Mouse (Mus musculus): ENCODE data around the gene Atp11c. TPM values are rescaled to one million over a fixed set of nuclear protein-coding genes. Genes with fewer than 3 reads are reported as not detected.

Gene Atp11c
- polyA plus RNA-seq, 1 experiment from 2014 or later: 5.8 TPM

DNA sequence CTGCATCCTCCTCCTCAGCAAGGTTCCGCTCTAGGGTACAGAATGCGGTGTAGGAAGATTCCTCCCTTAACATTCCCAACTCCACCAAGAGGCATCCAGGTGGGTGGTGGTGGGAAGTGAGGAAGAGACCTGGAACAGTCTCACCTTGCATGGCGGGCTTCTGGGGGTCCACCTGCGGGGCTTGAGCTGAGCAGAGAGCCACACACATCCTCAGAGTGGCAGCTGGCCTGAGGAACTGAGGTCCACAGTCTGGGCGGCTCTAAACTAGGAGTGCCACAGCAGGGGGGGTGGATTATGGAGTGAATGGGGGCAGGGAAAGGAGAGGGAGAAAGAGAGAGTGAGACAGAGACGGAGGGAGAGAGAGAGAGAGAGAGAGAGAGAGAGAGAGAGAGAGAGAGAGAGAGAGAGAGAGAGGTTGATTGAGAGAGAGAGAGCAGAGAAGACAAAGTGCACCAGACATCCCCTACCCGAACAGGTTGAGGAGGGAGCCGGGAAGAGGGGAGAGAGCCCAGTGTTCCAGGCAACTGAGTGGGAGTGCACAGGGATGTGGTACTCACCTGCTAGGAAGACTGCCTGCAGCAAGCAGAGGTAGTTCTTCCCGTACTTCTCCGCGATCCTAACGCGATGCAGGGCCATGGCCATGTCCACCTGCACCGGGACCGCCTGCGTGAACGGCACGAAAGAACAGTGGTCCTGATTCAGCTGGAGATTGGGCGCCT lies 414.3 kb downstream of the Atp11c start:
- no peak for ATAC-seq
- peak overlapping the region; percentile 11; the same call in 1 of the 2 replicates for H3K4me3 ChIP-seq
- H3K27me3 ChIP-seq (replicated peaks): peaks cover 30% of the 10 kb centered on the region
- no peak overlapping the region for H3K9ac ChIP-seq
- H3K4me1 ChIP-seq: no peaks in the 10 kb centered on the region
- no peak overlapping the region for H3K27ac ChIP-seq
- H3K9me3 ChIP-seq (replicated peaks): no peaks in the 10 kb centered on the region
- H3K4me2 ChIP-seq: peak overlapping the region; percentile 44
- no peaks in the 10 kb centered on the region for H3K36me3 ChIP-seq
- 5% methylated on average over 17 of the region's 19 CpGs for WGBS (ENCODE audit: insufficient replicate concordance)

MicroRNAs encoded within 50 kb of the gene (microRNA counts, 519-probe panel; counts per million panel counts)
- microRNA mmu-miR-505: 582 counts per million, percentile 70 among the panel's probes with 10 or more counts

Small RNA genes within 50 kb of the gene (microRNA-seq; reads per million reads assigned to microRNA genes)
- gene Mir505: 174 reads per million, percentile 55 among the genes with 10 or more reads in this experiment

Other genes with a start within 250 kb of the Atp11c start
- not detected in 2 replicates for gene Gm7073, start 53.4 kb downstream of the Atp11c start, polyA plus RNA-seq (2016; fragmentation: Nextera tagmentation; extraction: Ambion mirVana)

All from liver, embryonic 12.5 days (tissue).